Mouse (Mus musculus): ENCODE results near the gene Scgb3a1.

GRCm38 (mm10) chr11:49665462-49665861 is 2.1 kb downstream of the Scgb3a1 start:
- no peak for TF ChIP-seq CTCF (IDR thresholded peaks at IDR 0.05; ENCODE audit: control insufficient read depth, insufficient read depth, insufficient replicate concordance, low read depth, low read length)
- no peak for TF ChIP-seq POLR2A (IDR thresholded peaks at IDR 0.05; ENCODE audit: control insufficient read depth, low read depth, low read length)

All from testis, adult 2 months (tissue).